Mouse (Mus musculus) regulatory T cell (primary cell): Measurements from ENCODE around the gene Gm16181.

Experiments
- in situ Hi-C: fragments of 300-600 bp; cut with MboI, MseI; formaldehyde crosslinking; loops from one replicate; pipeline ENCODE4 v1.15.1; 2025; ENCODE audit warnings: high pct_unique_total_duplicates

Gm16181 gene

GRCm38 (mm10) chr17:35245731-35246623 is 25.3 kb downstream of the Gm16181 start:
- in situ Hi-C loops, result no loop called here

- in situ Hi-C loops, result no loop called here
Measured at GRCm38 (mm10) chr17:35247144-35247543, 26.5 kb downstream of the Gm16181 start.

GRCm38 (mm10) chr17:35248986-35249385 is 28.4 kb downstream of the Gm16181 start:
- in situ Hi-C loops, result no loop called here

- in situ Hi-C loops, result no loop called here
Measured at GRCm38 (mm10) chr17:35249451-35250197, 29.0 kb downstream of the Gm16181 start.

DNA sequence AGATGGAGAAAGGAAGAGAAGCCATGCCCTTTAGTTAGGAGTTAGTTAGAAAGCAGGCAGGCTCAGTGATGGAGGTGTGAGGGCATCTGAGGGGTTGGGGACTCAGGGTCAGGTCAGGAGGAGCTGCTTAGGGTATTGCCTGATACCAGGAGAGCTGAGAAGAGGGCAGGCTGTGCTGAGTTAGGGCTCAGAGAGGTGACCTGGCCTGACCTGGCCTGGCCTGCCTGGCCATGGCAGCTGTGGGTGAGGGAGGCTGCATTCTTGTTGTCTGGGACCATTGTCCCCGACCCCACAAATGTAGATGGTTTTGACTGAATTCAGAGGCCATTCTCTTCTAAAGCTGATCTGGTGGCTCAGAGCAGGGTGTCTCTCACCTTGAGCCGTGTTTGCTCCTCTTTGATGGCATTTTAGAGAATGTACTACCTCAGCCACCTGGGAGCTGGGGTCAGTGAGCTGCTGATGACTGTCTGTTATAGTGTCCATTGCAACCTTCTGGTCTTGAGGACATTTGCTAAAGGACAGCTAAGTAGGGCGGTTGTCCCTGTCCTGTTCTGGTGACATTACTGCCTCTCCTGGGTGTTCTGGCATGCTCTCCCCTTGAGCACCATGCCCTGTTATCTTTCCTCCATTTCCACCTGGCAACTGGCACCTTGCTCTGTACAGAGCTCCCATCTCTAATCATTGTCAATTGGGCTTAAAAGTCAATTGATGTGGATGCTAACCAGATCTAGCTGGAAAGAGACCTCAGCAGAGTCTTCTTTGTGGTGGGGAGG is 29.9 kb downstream of the Gm16181 start:
- in situ Hi-C loops, result no loop called here

- in situ Hi-C loops, result no loop called here
Measured at GRCm38 (mm10) chr17:35251162-35251719, 30.6 kb downstream of the Gm16181 start.

GRCm38 (mm10) chr17:35251981-35252380 is 31.3 kb downstream of the Gm16181 start:
- in situ Hi-C loops, result no loop called here

DNA sequence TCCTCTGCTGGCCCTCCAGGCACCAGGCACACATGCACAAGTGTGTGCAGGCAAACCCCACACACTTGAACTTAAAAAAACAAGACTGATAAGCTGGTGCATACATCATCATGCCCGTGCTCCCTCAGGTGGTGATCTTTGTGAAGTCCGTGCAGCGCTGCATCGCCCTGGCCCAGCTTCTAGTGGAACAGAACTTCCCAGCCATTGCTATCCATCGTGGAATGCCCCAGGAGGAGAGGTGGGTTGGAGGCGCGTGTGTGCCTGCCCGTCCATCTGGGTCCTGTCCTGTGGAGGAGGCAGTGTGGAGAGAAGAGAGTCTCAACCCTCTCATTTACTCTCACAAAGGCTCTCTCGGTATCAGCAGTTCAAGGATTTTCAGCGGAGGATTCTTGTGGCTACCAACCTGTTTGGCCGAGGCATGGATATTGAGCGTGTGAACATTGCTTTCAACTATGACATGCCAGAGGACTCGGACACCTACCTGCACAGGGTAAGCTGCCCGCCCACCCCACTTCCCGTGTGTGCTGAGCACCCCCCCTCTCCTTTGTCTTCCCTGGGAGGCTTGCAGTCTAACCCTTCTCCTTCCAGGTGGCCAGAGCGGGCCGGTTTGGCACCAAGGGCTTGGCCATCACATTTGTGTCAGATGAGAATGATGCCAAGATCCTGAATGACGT is 32.1 kb downstream of the Gm16181 start:
- in situ Hi-C loops, result no loop called here

DNA sequence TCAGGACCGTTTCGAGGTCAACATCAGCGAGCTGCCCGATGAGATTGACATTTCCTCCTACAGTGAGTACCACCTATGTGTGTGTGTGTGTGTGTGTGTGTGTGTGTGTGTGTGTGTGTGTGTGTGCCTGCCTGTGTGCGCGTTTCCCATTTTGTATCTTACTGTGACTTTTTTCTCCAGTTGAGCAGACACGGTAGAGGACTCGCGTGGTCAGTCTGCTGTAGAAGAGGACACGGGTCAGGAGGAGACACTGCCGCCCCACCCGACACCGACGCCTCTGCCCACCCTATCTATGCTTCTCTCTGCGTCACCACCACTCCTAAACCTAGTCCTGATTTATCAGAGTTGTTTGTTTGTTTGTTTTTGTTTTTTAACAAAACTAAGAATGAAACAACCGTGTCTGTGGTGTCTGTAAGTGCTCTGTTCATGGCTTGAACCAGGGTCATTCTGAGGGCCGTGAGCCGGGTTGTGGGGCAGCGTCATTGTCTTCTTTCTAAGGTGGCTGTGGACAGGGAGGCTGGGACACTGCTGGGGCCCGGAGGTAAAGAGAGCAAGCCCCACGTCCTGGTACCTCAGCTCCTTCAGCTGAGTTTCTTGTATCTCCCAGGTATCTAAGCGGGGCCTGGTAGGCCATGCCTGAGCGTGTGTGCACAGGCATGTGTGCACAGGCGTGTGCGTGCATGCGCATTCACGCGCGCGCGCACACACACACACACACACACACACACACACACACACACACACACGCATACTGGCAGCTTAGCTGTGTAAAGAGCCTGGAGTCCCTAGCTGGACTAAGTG is 32.9 kb downstream of the Gm16181 start:
- in situ Hi-C loops, result no loop called here

- in situ Hi-C loops, result no loop called here
Measured at GRCm38 (mm10) chr17:35254241-35255098, 33.8 kb downstream of the Gm16181 start.

DNA sequence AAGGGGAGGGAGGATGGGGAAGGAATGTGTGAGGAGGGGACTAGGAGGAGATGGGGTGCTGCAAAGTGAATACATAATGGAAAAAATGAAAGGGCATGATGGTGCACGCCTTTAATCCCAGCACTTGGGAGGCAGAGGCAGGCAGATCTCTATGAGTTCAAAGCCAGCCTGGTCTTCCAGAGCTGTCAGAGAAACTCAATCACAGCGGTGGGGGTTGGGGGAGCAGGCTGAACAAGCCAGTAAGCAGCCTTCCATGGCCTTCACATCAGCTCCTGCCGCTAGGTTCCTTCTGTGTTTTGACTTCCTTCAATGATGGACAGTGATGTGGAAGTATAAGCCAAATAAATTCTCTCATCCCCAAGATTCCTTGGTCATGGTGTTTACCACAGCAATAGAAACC is 34.7 kb downstream of the Gm16181 start:
- in situ Hi-C loops, result no loop called here

- in situ Hi-C loops, result no loop called here
Measured at GRCm38 (mm10) chr17:35255704-35256103, 35.1 kb downstream of the Gm16181 start.

GRCm38 (mm10) chr17:35257378-35257777 is 36.7 kb downstream of the Gm16181 start:
- in situ Hi-C loops, result no loop called here

DNA sequence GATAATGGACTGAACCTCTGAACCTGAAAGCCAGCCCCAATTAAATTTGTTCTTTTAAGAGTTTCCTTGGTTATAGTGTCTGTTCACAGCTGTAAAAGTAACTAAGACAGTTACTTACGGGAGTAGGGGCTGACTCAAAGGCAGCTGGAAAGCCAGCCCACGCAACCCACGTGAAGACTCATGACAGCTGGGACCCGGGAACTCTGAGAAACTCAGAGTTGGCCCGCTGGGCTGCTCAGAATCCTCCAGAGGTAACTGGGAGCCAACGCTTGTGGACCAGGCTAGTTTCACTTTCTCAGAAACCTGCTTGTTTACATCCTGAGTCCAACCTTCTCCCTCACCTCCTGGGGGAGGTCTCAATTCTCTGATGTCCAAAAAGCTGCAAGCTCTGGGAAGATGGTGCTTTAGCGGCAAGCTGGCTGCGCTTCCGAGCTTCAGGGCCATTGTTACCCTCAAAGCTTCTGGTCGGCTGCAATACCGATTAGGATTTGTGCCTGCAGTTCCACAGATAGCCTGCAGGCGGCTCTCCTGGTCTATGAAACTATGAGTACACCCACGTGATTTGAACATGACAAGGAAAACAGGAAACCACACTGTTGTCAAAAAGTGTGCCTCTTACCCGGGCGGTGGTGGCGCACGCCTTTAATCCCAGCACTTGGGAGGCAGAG is 37.3 kb downstream of the Gm16181 start:
- in situ Hi-C loops, result no loop called here

DNA sequence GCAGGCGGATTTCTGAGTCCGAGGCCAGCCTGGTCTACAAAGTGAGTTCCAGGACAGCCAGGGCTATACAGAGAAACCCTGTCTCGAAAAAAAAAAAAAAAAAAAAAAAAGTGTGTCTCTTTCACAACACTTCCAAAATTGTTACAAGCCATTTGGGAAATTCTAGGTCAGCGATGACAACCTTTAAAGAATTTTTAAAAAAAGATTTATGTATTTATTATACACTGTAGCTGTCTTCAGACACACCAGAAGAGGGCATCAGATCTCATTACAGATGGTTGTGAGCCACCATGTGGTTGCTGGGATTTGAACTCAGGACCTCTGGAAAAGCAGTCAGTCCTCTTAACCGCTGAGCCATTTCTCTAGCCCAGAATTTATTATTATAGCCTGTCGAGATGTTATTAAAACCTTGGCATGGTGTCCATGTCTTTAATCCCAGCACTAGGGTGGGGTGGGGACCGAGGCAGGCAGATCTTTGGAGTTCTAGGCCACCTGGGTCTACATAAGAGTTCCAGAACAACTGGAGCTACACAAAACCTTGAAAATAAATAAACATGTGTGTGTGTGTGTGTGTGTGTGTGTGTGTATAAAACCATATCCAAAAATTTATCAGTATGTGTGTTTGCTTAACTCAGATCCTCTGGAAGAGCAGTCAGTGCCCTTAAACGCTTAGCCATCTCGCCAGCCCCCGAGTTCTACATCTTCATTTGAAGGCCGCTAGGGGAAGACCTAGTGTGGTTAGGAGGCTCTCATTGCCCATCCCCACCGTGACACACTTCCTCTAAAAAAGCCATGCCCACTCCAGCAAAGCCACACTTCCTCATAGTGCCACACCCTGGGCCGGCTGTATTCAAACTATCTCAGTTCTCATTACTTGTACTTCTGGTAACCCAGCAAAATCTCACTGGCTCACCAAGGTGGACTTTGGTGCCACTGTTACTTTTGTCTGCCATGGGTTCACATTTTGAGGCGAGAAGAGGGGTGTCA is 38.2 kb downstream of the Gm16181 start:
- in situ Hi-C loops, result no loop called here

GRCm38 (mm10) chr17:35259621-35260020 is 39.0 kb downstream of the Gm16181 start:
- in situ Hi-C loops, result no loop called here

DNA sequence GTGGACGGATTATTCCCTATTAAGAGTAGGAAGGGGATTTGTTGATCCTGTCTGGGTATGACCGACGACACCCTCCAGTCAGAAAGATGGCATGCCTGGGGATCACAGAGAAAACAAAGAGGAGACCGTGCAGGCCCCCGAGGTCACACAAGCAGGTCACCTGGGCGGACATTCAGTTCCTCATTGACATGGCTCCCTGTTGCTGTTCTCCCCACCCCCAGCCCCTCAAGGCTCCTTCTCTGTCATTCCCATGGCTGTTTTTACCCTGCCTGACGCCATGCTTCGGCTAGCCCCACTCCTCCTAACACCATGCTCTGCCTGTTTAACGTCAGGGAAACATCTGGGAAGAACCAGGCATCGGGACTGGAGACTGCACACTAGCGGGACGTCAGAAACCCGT is 41.0 kb downstream of the Gm16181 start:
- in situ Hi-C loops, result no loop called here
